Mouse (Mus musculus) cerebellum, adult 2 months (tissue): ENCODE data around the gene Rerg. TPM values are rescaled to one million over a fixed set of nuclear protein-coding genes. Genes with fewer than 3 reads are reported as not detected.

ENCODE experiments used
- DNase-seq, 2 experiments: peaks; one replicate each; pipeline ENCODE4 v3.0.0; 2021
- H3K27ac ChIP-seq: fragments of 200-500 bp; 2 replicates; pipeline ENCODE4 v1.5.1; 2012; ENCODE audit warnings: low read length, control low read depth, inconsistent platforms; ENCODE audit not compliant: insufficient read depth
- H3K27me3 ChIP-seq: fragments of 200-500 bp; 2 replicates; pipeline ENCODE4 v1.6.1; 2012; ENCODE audit warnings: inconsistent platforms, mild to moderate bottlenecking, low read length, moderate library complexity; ENCODE audit not compliant: control insufficient read depth, insufficient read depth
- H3K4me1 ChIP-seq: fragments of 200-500 bp; 2 replicates; pipeline ENCODE4 v1.6.1; 2011; ENCODE audit warnings: low read length; ENCODE audit not compliant: control insufficient read depth, insufficient read depth
- H3K4me3 ChIP-seq: fragments of 200-500 bp; replicated peaks from 2 replicates; pipeline ENCODE3; 2011; ENCODE audit warnings: mild to moderate bottlenecking, low read depth, low read length, control low read depth; ENCODE audit not compliant: insufficient read depth
- CTCF ChIP-seq: fragments of 200-500 bp; IDR thresholded peaks from 2 replicates; pipeline ENCODE4 v1.5.1; 2011; ENCODE audit warnings: low read depth, mild to moderate bottlenecking, control low read depth, low read length, moderate library complexity, borderline replicate concordance; ENCODE audit not compliant: insufficient read depth
- POLR2A ChIP-seq: fragments of 200-500 bp; IDR thresholded peaks from 2 replicates; pipeline ENCODE4 v1.6.1; 2011; ENCODE audit warnings: low read length, control low read depth, borderline replicate concordance; ENCODE audit not compliant: insufficient read depth
- WGBS: fragments of 180-500 bp; shearing (Covaris S2); methylation state at CpG from one replicate; pipeline ENCODE4 v1.1.7; 2018; 5-methylcytosine and 5-hydroxymethylcytosine counted together
- polyA plus RNA-seq: library from polyadenylated mRNA; depleted of rRNA; stranded (reverse); fragments of >200 nt; gene quantifications from 2 replicates; pipeline ENCODE4 v1.2.3, GENCODE M21; 2012

Gene Rerg
- polyA plus RNA-seq, 1 experiment, result 9.2 TPM

- TF ChIP-seq POLR2A (no peak), CTCF (no peak)
- 25% methylated on average over 8 of the region's 8 CpGs for WGBS
Measured at GRCm38 (mm10) chr6:137072256-137072655, 98.0 kb downstream of the Rerg start.

GRCm38 (mm10) chr6:137071466-137071865 is 98.8 kb downstream of the Rerg start:
- Histone ChIP-seq H3K27ac (no peak overlapping the region), H3K4me1 (no peaks in the 10 kb centered on the region), H3K4me3 (no peak overlapping the region), H3K27me3 (no peaks in the 10 kb centered on the region)
- DNase-seq, result no peak
- WGBS, result 90% methylated on average over 9 of the region's 9 CpGs
- TF ChIP-seq CTCF (no peak), POLR2A (no peak)

More at GRCm38 (mm10) chr6:137072256-137072655, 98.0 kb downstream of the Rerg start:
- no peaks in the 10 kb centered on the region for H3K27me3 ChIP-seq
- H3K27ac ChIP-seq, result no peak overlapping the region
- DNase-seq, result no peak
- no peaks in the 10 kb centered on the region for H3K4me1 ChIP-seq
- H3K4me3 ChIP-seq, result no peak overlapping the region

GRCm38 (mm10) chr6:137065506-137065905 is 104.8 kb downstream of the Rerg start:
- H3K27me3 ChIP-seq, result no peaks in the 10 kb centered on the region
- 91% methylated on average over 7 of the region's 7 CpGs for WGBS
- no peak for DNase-seq
- H3K27ac ChIP-seq, result no peak overlapping the region
- H3K4me3 ChIP-seq, result no peak overlapping the region
- no peak for TF ChIP-seq CTCF
- TF ChIP-seq POLR2A, result no peak
- no peaks in the 10 kb centered on the region for H3K4me1 ChIP-seq

GRCm38 (mm10) chr6:137064786-137065185 is 105.5 kb downstream of the Rerg start:
- 83% methylated on average over 14 of the region's 14 CpGs for WGBS
- no peak for DNase-seq
- H3K27me3 ChIP-seq, result no peaks in the 10 kb centered on the region
- TF ChIP-seq POLR2A (no peak), CTCF (no peak)
- H3K27ac ChIP-seq, result no peak overlapping the region
- no peaks in the 10 kb centered on the region for H3K4me1 ChIP-seq
- no peak overlapping the region for H3K4me3 ChIP-seq

GRCm38 (mm10) chr6:137063239-137063940 is 106.9 kb downstream of the Rerg start:
- DNase-seq, result peak in 1 of 2 experiments; percentile 3
- 47% methylated on average over 10 of the region's 10 CpGs for WGBS
- Histone ChIP-seq H3K27me3 (no peaks in the 10 kb centered on the region), H3K4me1 (no peaks in the 10 kb centered on the region), H3K27ac (no peak overlapping the region), H3K4me3 (no peak overlapping the region)
- TF ChIP-seq POLR2A (no peak), CTCF (no peak)

GRCm38 (mm10) chr6:137061880-137062531 is 108.3 kb downstream of the Rerg start:
- Histone ChIP-seq H3K27ac (no peak overlapping the region), H3K4me1 (no peaks in the 10 kb centered on the region), H3K27me3 (no peaks in the 10 kb centered on the region), H3K4me3 (no peak overlapping the region)
- no peak for DNase-seq
- 91% methylated on average over 18 of the region's 18 CpGs for WGBS
- no peak for TF ChIP-seq CTCF
- TF ChIP-seq POLR2A, result no peak

GRCm38 (mm10) chr6:137060595-137060994 is 109.7 kb downstream of the Rerg start:
- DNase-seq, result no peak
- no peak overlapping the region for H3K4me3 ChIP-seq
- WGBS, result 67% methylated on average over 5 of the region's 5 CpGs
- no peaks in the 10 kb centered on the region for H3K4me1 ChIP-seq
- no peaks in the 10 kb centered on the region for H3K27me3 ChIP-seq
- TF ChIP-seq POLR2A (no peak), CTCF (no peak)
- no peak overlapping the region for H3K27ac ChIP-seq

- no peak for TF ChIP-seq CTCF
- no peak for TF ChIP-seq POLR2A
- 38% methylated on average over 2 of the region's 2 CpGs for WGBS
- DNase-seq, result no peak
- Histone ChIP-seq H3K4me1 (no peaks in the 10 kb centered on the region), H3K27me3 (no peaks in the 10 kb centered on the region), H3K4me3 (no peak overlapping the region), H3K27ac (no peak overlapping the region)
Measured at GRCm38 (mm10) chr6:137058257-137058656, 112.0 kb downstream of the Rerg start.
